Mouse (Mus musculus) lung, embryonic 14.5 days (tissue): ENCODE data around the gene Nmur1. TPM values are rescaled to one million over a fixed set of nuclear protein-coding genes. Genes with fewer than 3 reads are reported as not detected.

ENCODE experiments used
- ATAC-seq: fragments of 200-750 bp; cut with Nextera tagmentation; 2 replicates; pipeline ENCODE4 v1.8.0; 2017; ENCODE audit warnings: mild to moderate bottlenecking, moderate TSS enrichment, moderate library complexity; ENCODE audit not compliant: insufficient read depth
- DNase-seq: peaks from one replicate; pipeline ENCODE4 v3.0.0-alpha.2; 2015
- H3K27ac ChIP-seq: fragments of 300-500 bp; sonication (generic); 2 replicates; pipeline ENCODE4 v1.5.1; 2014; ENCODE audit warnings: low read depth, mild to moderate bottlenecking, moderate library complexity
- H3K27me3 ChIP-seq: fragments of 300-500 bp; sonication (generic); 2 replicates; pipeline ENCODE4 v1.6.1; 2014; ENCODE audit warnings: low read length, control low read depth; ENCODE audit not compliant: insufficient read depth
- H3K36me3 ChIP-seq: fragments of 300-500 bp; sonication (generic); 2 replicates; pipeline ENCODE4 v1.6.1; 2014; ENCODE audit warnings: control low read depth; ENCODE audit not compliant: insufficient read depth
- H3K4me1 ChIP-seq: fragments of 300-500 bp; sonication (generic); 2 replicates; pipeline ENCODE4 v1.6.1; 2014; ENCODE audit warnings: antibody characterized with exemption, control low read depth; ENCODE audit not compliant: insufficient read depth
- H3K4me2 ChIP-seq: fragments of 300-500 bp; sonication (generic); 2 replicates; pipeline ENCODE4 v1.6.1; 2014; ENCODE audit warnings: mild to moderate bottlenecking
- H3K4me3 ChIP-seq: fragments of 300-500 bp; sonication (generic); 2 replicates; pipeline ENCODE4 v1.5.1; 2014; ENCODE audit warnings: low read depth, low read length
- H3K9ac ChIP-seq: fragments of 300-500 bp; sonication (generic); 2 replicates; pipeline ENCODE4 v1.6.1; 2014
- H3K9me3 ChIP-seq: fragments of 300-500 bp; sonication (generic); 2 replicates; pipeline ENCODE4 v1.6.1; 2016; ENCODE audit warnings: low read depth, low read length, control low read depth
- CTCF ChIP-seq: IDR thresholded peaks from 2 replicates; pipeline ENCODE4 v1.5.1; 2016; ENCODE audit warnings: antibody characterized with exemption, low read depth
- WGBS: fragments of 180-500 bp; shearing (Covaris S2); extraction: QIAGEN DNeasy Blood & Tissue Kit; methylation state at CpG from one replicate; pipeline ENCODE4 v1.1.7; 2014; 5-methylcytosine and 5-hydroxymethylcytosine counted together
- polyA plus RNA-seq: library from polyadenylated mRNA; unstranded; fragments of >200 nt; fragmentation: Nextera tagmentation; extraction: Ambion mirVana; gene quantifications from 2 replicates; pipeline ENCODE4 v1.2.1, GENCODE M21; 2014

Gene Nmur1
- polyA plus RNA-seq, 1 experiment from 2014 or later, result not detected

GRCm38 (mm10) chr1:86359798-86360179 lies 66.2 kb downstream of the Nmur1 start:
- 1% methylated on average over 26 of the region's 26 CpGs for WGBS
- no peak for ATAC-seq
- peak overlapping the region; percentile 92 for H3K4me2 ChIP-seq
- peak overlapping the region; percentile 91 for H3K4me3 ChIP-seq
- H3K9me3 ChIP-seq, result no peaks in the 10 kb centered on the region
- no peaks in the 10 kb centered on the region; the same call in 1 of the 2 replicates for H3K4me1 ChIP-seq
- peak overlapping the region; percentile 95 for H3K9ac ChIP-seq
- no peak for DNase-seq
- peak overlapping the region; percentile 94 for H3K27ac ChIP-seq
- H3K27me3 ChIP-seq, result no peaks in the 10 kb centered on the region
- TF ChIP-seq CTCF, result no peak; the same call in 1 of the 2 replicates
- peaks cover 29% of the 10 kb centered on the region for H3K36me3 ChIP-seq

GRCm38 (mm10) chr1:86358906-86359797 lies 66.9 kb downstream of the Nmur1 start, which contains the start of gene Ncl:
Ncl (minus strand) TSS chr1:86359400.
- ATAC-seq, result peak; percentile 98
- TF ChIP-seq CTCF, result no peak
- WGBS, result under 1% methylated on average over 102 of the region's 102 CpGs
- no peaks in the 10 kb centered on the region; the same call in 1 of the 2 replicates for H3K4me1 ChIP-seq
- DNase-seq, result peak; percentile 99
- H3K9ac ChIP-seq, result peak within 1 kb of the TSS; percentile 95
- no peaks in the 10 kb centered on the region for H3K9me3 ChIP-seq
- H3K36me3 ChIP-seq, result peaks cover 36% of the 10 kb centered on the region
- H3K27ac ChIP-seq, result peak within 1 kb of the TSS; percentile 100
- H3K27me3 ChIP-seq, result no peaks in the 10 kb centered on the region
- peak within 1 kb of the TSS; percentile 92 for H3K4me2 ChIP-seq
- H3K4me3 ChIP-seq, result peak within 1 kb of the TSS; percentile 91

- H3K27me3 ChIP-seq, result no peaks in the 10 kb centered on the region
- H3K4me1 ChIP-seq, result no peaks in the 10 kb centered on the region; the same call in 1 of the 2 replicates
- peak overlapping the region; percentile 92 for H3K4me2 ChIP-seq
- ATAC-seq (no peak; the same call in 1 of the 2 replicates), DNase-seq (no peak)
- H3K36me3 ChIP-seq, result peaks cover 43% of the 10 kb centered on the region
- under 1% methylated on average over 41 of the region's 41 CpGs for WGBS
- TF ChIP-seq CTCF, result no peak
- H3K9ac ChIP-seq, result peak overlapping the region; percentile 95
- peak overlapping the region; percentile 91 for H3K4me3 ChIP-seq
- no peaks in the 10 kb centered on the region for H3K9me3 ChIP-seq
- H3K27ac ChIP-seq, result peak overlapping the region; percentile 100
Measured at GRCm38 (mm10) chr1:86358229-86358905, 67.7 kb downstream of the Nmur1 start.

GRCm38 (mm10) chr1:86354186-86354585 lies 71.8 kb downstream of the Nmur1 start:
- H3K9ac ChIP-seq, result no peak overlapping the region
- DNase-seq (no peak), ATAC-seq (no peak)
- no peak overlapping the region for H3K4me3 ChIP-seq
- H3K36me3 ChIP-seq, result peaks cover 84% of the 10 kb centered on the region
- no peak overlapping the region for H3K27ac ChIP-seq
- no peak overlapping the region for H3K4me2 ChIP-seq
- no peaks in the 10 kb centered on the region; the same call in 1 of the 2 replicates for H3K4me1 ChIP-seq
- WGBS, result 85% methylated on average over 2 of the region's 2 CpGs
- TF ChIP-seq CTCF, result no peak
- H3K9me3 ChIP-seq, result no peaks in the 10 kb centered on the region
- no peaks in the 10 kb centered on the region for H3K27me3 ChIP-seq

GRCm38 (mm10) chr1:86350576-86350975 lies 75.5 kb downstream of the Nmur1 start:
- DNase-seq (no peak), ATAC-seq (no peak)
- no peak overlapping the region for H3K9ac ChIP-seq
- TF ChIP-seq CTCF, result no peak
- no peak overlapping the region for H3K4me3 ChIP-seq
- no peak overlapping the region for H3K27ac ChIP-seq
- no peaks in the 10 kb centered on the region for H3K4me1 ChIP-seq
- H3K4me2 ChIP-seq, result no peak overlapping the region
- H3K9me3 ChIP-seq, result no peaks in the 10 kb centered on the region
- H3K27me3 ChIP-seq, result no peaks in the 10 kb centered on the region
- peaks cover 94% of the 10 kb centered on the region for H3K36me3 ChIP-seq
- WGBS, result 82% methylated on average over 8 of the region's 8 CpGs

- no peak overlapping the region for H3K4me2 ChIP-seq
- ATAC-seq (no peak), DNase-seq (no peak)
- no peaks in the 10 kb centered on the region for H3K27me3 ChIP-seq
- H3K9me3 ChIP-seq, result no peaks in the 10 kb centered on the region
- H3K27ac ChIP-seq, result no peak overlapping the region
- no peak overlapping the region for H3K9ac ChIP-seq
- no peaks in the 10 kb centered on the region for H3K4me1 ChIP-seq
- TF ChIP-seq CTCF, result no peak
- no peak overlapping the region for H3K4me3 ChIP-seq
- WGBS, result 92% methylated on average over 1 of the region's 1 CpGs
- peaks cover 85% of the 10 kb centered on the region for H3K36me3 ChIP-seq
Measured at GRCm38 (mm10) chr1:86349696-86350095, 76.3 kb downstream of the Nmur1 start.

- Histone ChIP-seq H3K4me3 (no peak overlapping the region), H3K4me2 (no peak overlapping the region), H3K27ac (no peak overlapping the region), H3K36me3 (peaks cover 80% of the 10 kb centered on the region), H3K9ac (no peak overlapping the region), H3K27me3 (no peaks in the 10 kb centered on the region), H3K9me3 (no peaks in the 10 kb centered on the region), H3K4me1 (no peaks in the 10 kb centered on the region)
- no peak for TF ChIP-seq CTCF
- 87% methylated on average over 3 of the region's 3 CpGs for WGBS
- DNase-seq (no peak), ATAC-seq (no peak)
Measured at GRCm38 (mm10) chr1:86349201-86349600, 76.8 kb downstream of the Nmur1 start.
